Mouse (Mus musculus): ENCODE measurements around the gene Cpb2. TPM values are rescaled to one million over a fixed set of nuclear protein-coding genes. Genes with fewer than 3 reads are reported as not detected.

Gene Cpb2
- total and polyA plus RNA-seq, 3 experiments, result not detected

GRCm38 (mm10) chr14:75229834-75230233 lies 12.3 kb upstream of the Cpb2 start:
- Histone ChIP-seq H3K4me3 (ENCODE audit: control insufficient read depth in 1 of 2, insufficient read depth in 1 of 2, low read depth in 2 of 2, low read length in 2 of 2) (no peak overlapping the region), H3K9me3 (replicated peaks; ENCODE audit: insufficient read depth, low read length) (no peaks in the 10 kb centered on the region), H3K4me1 (ENCODE audit: control insufficient read depth in 1 of 2, insufficient read depth in 2 of 2, low read length in 2 of 2) (no peaks in the 10 kb centered on the region; a peak in 1 of 4 replicates), H3K9ac (ENCODE audit: control insufficient read depth, low read depth, low read length, poor library complexity, severe bottlenecking) (no peak overlapping the region), H3K36me3 (ENCODE audit: control insufficient read depth in 1 of 2, insufficient read depth in 2 of 2, low read length in 2 of 2) (no peaks in the 10 kb centered on the region; a peak in 1 of 4 replicates), H3K27me3 (ENCODE audit: control insufficient read depth in 1 of 2, insufficient read depth in 2 of 2, low read length in 2 of 2) (no peaks in the 10 kb centered on the region), H3K27ac (ENCODE audit: control insufficient read depth, low read depth, low read length) (no peak overlapping the region), H3K79me2 (ENCODE audit: control insufficient read depth, insufficient read depth, low read length, poor library complexity) (no peaks in the 10 kb centered on the region)
- DNase-seq (ENCODE audit: low read depth, low spot score), result peak; percentile 80
- TF ChIP-seq NELFE (IDR thresholded peaks at IDR 0.05; ENCODE audit: low read depth, low read length), result no peak
- TF ChIP-seq POLR2AphosphoS2 (IDR thresholded peaks at IDR 0.05; ENCODE audit: low read length), result no peak
- no peak for TF ChIP-seq TAL1 (IDR thresholded peaks at IDR 0.05; ENCODE audit: low read length)
- TF ChIP-seq RCOR1 (IDR thresholded peaks at IDR 0.05; ENCODE audit: low read depth, low read length), result no peak
- no peak for TF ChIP-seq ZMIZ1 (IDR thresholded peaks at IDR 0.05; ENCODE audit: low read depth, low read length)
- no peak for TF ChIP-seq POLR2A (IDR thresholded peaks at IDR 0.05; ENCODE audit: control insufficient read depth in 1 of 2, insufficient read depth in 1 of 2, low read depth in 1 of 2, low read length in 2 of 2, poor library complexity in 1 of 2)
- no peak for TF ChIP-seq USF1 (IDR thresholded peaks at IDR 0.05; ENCODE audit: low read depth, low read length)
- TF ChIP-seq NRF1 (IDR thresholded peaks at IDR 0.05; ENCODE audit: insufficient read depth, low read depth, low read length, poor library complexity, severe bottlenecking), result no peak
- peak; percentile 59 to 79 (median 76) for TF ChIP-seq CTCF (IDR thresholded peaks at IDR 0.05 in 2 of 3, conservative IDR thresholded peaks at IDR 0.05 in 1 of 3; ENCODE audit: control insufficient read depth in 1 of 3, insufficient read depth in 1 of 3, low read depth in 2 of 3, low read length in 3 of 3, poor library complexity in 1 of 3, severe bottlenecking in 1 of 3)
- TF ChIP-seq ZC3H11A (IDR thresholded peaks at IDR 0.05; ENCODE audit: low read depth, low read length), result peak; percentile 44
- peak; percentile 63 for TF ChIP-seq RAD21 (IDR thresholded peaks at IDR 0.05; ENCODE audit: low read depth, low read length)
- no peak for TF ChIP-seq MYB (IDR thresholded peaks at IDR 0.05; ENCODE audit: low read depth, low read length)
- peak; percentile 72 for TF ChIP-seq SMC3 (IDR thresholded peaks at IDR 0.05; ENCODE audit: low read depth, low read length)

GRCm38 (mm10) chr14:75233070-75233469 lies 9.0 kb upstream of the Cpb2 start:
- no peaks in the 10 kb centered on the region for H3K79me2 ChIP-seq (ENCODE audit: control insufficient read depth, insufficient read depth, low read length, poor library complexity)
- H3K4me3 ChIP-seq (ENCODE audit: control insufficient read depth in 1 of 2, insufficient read depth in 1 of 2, low read depth in 2 of 2, low read length in 2 of 2), result no peak overlapping the region
- H3K36me3 ChIP-seq (ENCODE audit: control insufficient read depth in 1 of 2, insufficient read depth in 2 of 2, low read length in 2 of 2), result peaks cover 0 to 2% of the 10 kb centered on the region in 2 experiments; a peak in 3 of 4 replicates
- no peaks in the 10 kb centered on the region for H3K27me3 ChIP-seq (ENCODE audit: control insufficient read depth in 1 of 2, insufficient read depth in 2 of 2, low read length in 2 of 2)
- no peaks in the 10 kb centered on the region for H3K9me3 ChIP-seq (replicated peaks; ENCODE audit: insufficient read depth, low read length)
- H3K4me1 ChIP-seq (ENCODE audit: control insufficient read depth in 1 of 2, insufficient read depth in 2 of 2, low read length in 2 of 2), result peaks cover 0 to 3% of the 10 kb centered on the region in 2 experiments; a peak in 2 of 4 replicates
- no peak for DNase-seq (ENCODE audit: low read depth, low spot score)
- no peak overlapping the region for H3K27ac ChIP-seq (ENCODE audit: control insufficient read depth, low read depth, low read length)
- TF ChIP-seq USF2 (IDR thresholded peaks at IDR 0.05; ENCODE audit: borderline replicate concordance in 1 of 2, insufficient read depth in 1 of 2, low read depth in 1 of 2, low read length in 2 of 2) (no peak), POLR2A (IDR thresholded peaks at IDR 0.05; ENCODE audit: control insufficient read depth in 1 of 2, insufficient read depth in 1 of 2, low read depth in 1 of 2, low read length in 2 of 2, poor library complexity in 1 of 2) (no peak), MYC (IDR thresholded peaks at IDR 0.05; ENCODE audit: low read depth, low read length) (no peak), TCF12 (IDR thresholded peaks at IDR 0.05; ENCODE audit: low read depth, low read length) (no peak), CTCF (IDR thresholded peaks at IDR 0.05 in 2 of 3, conservative IDR thresholded peaks at IDR 0.05 in 1 of 3; ENCODE audit: control insufficient read depth in 1 of 3, insufficient read depth in 1 of 3, low read depth in 2 of 3, low read length in 3 of 3, poor library complexity in 1 of 3, severe bottlenecking in 1 of 3) (no peak), ELF1 (IDR thresholded peaks at IDR 0.05; ENCODE audit: low read depth, low read length) (no peak), ZNF384 (IDR thresholded peaks at IDR 0.05; ENCODE audit: low read depth, low read length) (no peak), CHD2 (IDR thresholded peaks at IDR 0.05; ENCODE audit: low read length) (no peak)
- no peak overlapping the region for H3K9ac ChIP-seq (ENCODE audit: control insufficient read depth, low read depth, low read length, poor library complexity, severe bottlenecking)
